Mouse (Mus musculus): ENCODE measurements around the gene Ncapd2.

The Ncapd2 gene

DNA sequence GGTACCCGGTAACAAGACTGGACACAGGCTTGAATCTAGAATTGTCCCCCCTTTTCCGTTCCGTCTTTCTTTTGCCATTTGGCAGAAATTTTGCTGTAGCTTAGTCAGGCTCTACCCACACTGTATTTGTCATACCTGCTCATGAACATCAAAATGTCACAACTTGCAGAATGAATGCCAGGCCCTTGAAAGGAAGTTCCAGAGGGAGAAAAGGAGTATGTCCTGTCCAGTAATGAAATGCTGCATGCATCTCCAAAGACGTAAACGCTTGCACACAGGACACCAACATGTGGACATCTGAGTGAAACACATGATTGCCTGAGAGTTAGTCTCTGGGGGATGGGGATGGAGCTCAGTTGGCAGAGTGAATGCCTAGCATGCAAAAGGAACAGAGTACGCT, 22.2 kb upstream of the Ncapd2 start:
- DNase-seq (ENCODE audit: low read depth): no peak

DNA sequence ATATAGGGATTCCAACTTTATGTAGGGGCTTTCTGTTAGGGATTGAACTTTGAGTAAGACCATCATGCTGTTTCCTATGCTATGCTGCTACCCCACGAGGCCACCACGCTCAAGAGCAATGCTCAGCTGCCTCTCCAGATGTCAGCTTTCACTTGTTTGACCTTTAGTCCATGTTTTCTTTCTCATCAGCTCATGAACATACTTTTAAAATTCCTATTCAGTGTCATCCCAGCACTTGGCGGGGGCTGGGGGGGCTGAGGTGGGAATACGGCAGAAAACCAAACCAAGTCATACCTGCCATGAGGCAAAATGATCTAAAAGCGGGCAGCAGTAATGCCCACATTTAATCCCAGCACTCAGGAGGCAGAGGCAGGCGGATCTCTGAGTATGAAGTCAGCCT, 21.6 kb upstream of the Ncapd2 start:
- DNase-seq (ENCODE audit: low read depth): no peak

- no peak for DNase-seq (ENCODE audit: low read depth)
Observed at GRCm38 (mm10) chr6:125212621-125213020, 21.1 kb upstream of the Ncapd2 start.

GRCm38 (mm10) chr6:125210436-125210835, 18.9 kb upstream of the Ncapd2 start:
- no peak for DNase-seq (ENCODE audit: low read depth)

- DNase-seq (ENCODE audit: low read depth): no peak
Observed at GRCm38 (mm10) chr6:125197166-125197565, 5.7 kb upstream of the Ncapd2 start.

DNA sequence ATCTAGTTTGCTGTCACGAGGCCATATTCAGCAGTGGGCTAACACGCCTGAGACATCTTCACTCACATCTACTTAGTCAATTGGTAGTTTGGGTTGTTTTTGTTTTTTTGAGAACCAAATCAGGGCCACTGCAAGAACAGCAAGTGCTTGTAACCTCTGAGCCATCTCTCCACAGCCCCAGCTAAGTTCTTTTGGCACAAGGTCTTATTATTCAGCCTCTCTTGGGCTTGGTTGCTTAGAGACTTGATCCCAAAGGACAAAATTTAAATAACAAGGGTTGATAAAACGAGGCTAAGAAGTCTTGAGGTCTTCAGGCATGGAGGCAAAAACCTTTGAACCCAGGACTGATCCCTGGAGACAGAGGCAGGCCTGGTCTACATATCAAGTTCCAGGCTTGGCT, 4.8 kb upstream of the Ncapd2 start:
- DNase-seq (ENCODE audit: low read depth): no peak

GRCm38 (mm10) chr6:125195541-125196075, 4.1 kb upstream of the Ncapd2 start:
- DNase-seq (ENCODE audit: low read depth): no peak

GRCm38 (mm10) chr6:125193390-125193789, 1.9 kb upstream of the Ncapd2 start:
- DNase-seq (ENCODE audit: low read depth): no peak

DNA sequence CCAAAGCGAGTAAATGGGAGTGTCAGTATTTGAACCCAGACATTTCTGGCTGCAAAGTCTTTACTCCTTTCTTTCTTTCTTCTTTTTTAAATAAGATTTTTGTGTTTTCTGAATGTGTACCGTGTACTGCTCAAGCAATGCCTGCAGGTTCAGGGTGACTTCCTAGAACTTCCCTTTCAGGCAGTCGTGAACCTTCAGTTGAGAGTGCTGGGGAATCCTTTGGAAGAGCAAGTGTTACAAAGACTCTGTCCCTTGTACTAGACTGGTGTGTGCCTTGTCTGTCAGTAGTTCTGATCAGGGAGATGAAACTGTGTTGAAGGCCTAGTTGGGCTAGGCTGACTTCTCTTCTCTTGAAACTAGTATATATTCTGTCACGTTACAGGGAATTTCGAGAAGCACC, 1.3 kb upstream of the Ncapd2 start:
- no peak for DNase-seq (ENCODE audit: low read depth)

DNA sequence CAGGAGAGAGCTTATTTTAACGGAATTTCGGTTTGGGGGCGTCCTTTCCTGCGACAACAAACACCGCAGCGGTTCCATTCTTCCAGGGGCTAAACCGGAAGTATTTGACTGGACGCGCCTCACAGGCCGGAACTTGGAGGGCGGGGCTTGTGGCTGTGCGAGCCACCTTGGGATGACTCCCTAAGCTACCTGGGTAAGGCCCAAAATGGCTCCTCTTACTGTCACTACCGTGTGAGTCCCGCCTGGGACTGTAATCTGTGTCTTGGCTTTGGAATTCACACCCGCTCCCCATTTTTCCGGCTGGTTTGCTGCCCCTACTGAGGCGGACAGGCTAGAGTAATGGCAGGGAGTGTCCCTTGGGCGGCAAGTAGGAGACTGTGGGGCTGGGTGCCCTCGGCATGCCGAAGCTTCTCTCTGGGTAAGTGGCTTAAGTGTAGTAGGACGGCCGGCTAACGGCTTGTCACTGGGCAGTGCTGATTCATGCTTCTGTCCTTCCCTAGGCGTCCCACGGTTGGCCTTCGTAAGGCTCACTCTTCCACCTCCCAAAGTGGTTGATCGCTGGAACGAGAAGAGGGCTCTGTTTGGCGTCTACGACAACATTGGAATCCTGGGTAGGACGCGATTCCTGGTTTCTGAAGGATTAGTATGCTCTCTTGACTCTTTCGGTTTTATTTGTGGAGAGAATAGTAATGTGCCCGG, 664 bp upstream of the Ncapd2 start:
- DNase-seq (ENCODE audit: low read depth): peak; percentile 57

- no peak for DNase-seq (ENCODE audit: low read depth)
Observed at GRCm38 (mm10) chr6:125190816-125191215, 685 bp downstream of the Ncapd2 start.

- no peak for DNase-seq (ENCODE audit: low read depth)
Observed at GRCm38 (mm10) chr6:125186203-125186602, 5.3 kb downstream of the Ncapd2 start.

- DNase-seq (ENCODE audit: low read depth): no peak
Observed at GRCm38 (mm10) chr6:125182133-125182532, 9.4 kb downstream of the Ncapd2 start.

- no peak for DNase-seq (ENCODE audit: low read depth)
Observed at GRCm38 (mm10) chr6:125179601-125180000, 11.9 kb downstream of the Ncapd2 start.

GRCm38 (mm10) chr6:125175469-125175868, 16.0 kb downstream of the Ncapd2 start:
- DNase-seq (ENCODE audit: low read depth): no peak

DNA sequence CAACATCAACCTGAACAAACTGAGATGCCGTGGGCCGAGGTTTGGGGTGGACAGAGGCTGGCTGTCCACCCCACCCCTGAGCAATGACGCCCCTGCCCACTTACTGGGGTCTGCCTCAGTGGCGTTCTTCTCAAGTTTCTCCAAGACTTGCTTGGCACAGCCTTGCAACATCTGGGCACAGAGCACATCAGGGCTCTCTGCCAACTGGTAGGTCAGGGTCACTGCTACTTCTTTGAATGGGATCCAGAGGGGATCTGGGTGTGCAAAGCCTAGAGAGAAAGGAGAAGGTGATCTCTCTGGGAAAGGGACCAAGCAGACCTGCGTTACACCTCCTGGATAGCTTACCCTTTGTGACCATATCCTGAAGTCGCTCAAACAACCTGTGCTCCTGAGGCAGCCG, 18.2 kb downstream of the Ncapd2 start:
- DNase-seq (ENCODE audit: low read depth): no peak

- no peak for DNase-seq (ENCODE audit: low read depth)
Observed at GRCm38 (mm10) chr6:125172474-125172873, 19.0 kb downstream of the Ncapd2 start.

DNA sequence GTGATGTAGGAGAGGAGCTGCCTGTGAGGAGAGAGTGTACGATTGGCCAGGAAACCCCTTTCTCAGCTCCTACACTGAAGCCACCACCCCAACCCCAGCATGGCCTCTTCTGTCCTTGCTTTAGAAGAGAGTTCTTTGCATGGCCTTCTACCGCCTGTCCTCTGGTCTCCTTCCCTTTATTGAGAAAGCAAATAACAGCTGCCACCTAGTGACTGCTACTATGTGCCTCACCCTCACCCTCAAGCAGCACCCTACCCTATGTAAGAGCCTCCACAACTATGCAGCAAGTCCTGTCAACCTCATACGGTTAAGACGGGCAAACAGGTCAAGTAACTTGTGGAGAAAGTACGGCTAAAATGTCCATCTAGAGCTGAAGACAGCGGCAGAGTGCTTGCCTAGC, 21.3 kb downstream of the Ncapd2 start:
- DNase-seq (ENCODE audit: low read depth): no peak

- no peak for DNase-seq (ENCODE audit: low read depth)
Observed at GRCm38 (mm10) chr6:125168086-125168485, 23.4 kb downstream of the Ncapd2 start.

DNA sequence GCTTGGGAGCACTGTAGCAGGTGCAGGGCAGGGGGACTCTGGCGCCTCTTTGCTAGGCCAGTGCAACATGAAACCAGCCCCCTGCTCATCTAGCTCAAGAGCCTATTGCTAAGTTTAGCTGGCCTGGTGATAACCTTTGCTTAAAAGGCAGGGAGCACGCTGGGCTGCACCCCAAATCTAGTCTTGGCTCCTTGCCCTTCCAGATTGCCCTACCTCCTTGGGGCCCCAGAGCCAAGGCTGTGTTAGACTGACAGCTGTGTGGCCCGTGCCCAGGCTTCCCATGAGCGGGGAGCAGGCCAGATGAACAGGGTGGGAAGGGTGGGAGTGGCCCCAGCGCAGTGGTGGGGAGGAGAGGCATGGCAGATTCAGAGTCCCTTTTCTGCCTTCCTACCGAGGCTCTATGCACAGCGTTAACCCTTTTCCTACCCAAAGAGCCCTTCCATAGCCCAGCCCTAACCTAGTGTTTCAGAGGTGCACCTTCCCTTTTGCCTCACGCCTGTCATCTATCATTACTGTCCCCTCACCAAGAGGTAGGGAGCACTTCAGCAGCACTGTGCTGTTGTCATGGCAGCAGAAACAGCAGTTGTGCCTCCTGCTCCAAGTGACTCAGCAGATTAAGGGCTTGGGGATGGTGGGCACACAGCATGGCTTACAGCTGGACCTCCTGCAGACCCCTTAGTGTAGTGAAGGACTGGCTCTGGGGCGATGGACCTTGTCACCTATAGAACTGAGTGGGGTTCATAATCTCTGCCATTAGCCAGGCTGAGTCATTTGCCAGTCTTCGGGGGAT, 24.4 kb downstream of the Ncapd2 start:
- DNase-seq (ENCODE audit: low read depth): no peak

- DNase-seq (ENCODE audit: low read depth): no peak
Observed at GRCm38 (mm10) chr6:125166051-125166751, 25.3 kb downstream of the Ncapd2 start, which contains the start of gene Gapdh. Gene Gapdh (minus strand): TSS chr6:125166467.

GRCm38 (mm10) chr6:125165328-125165891, 26.1 kb downstream of the Ncapd2 start:
- DNase-seq (ENCODE audit: low read depth): peak; percentile 87

Measured in fibroblast of lung, adult 2 months (primary cell).